Mouse (Mus musculus): ENCODE data around the gene Ppp1r13l. TPM values are rescaled to one million over a fixed set of nuclear protein-coding genes. Genes with fewer than 3 reads are reported as not detected.
A peak's percentile ranks its signal among the peaks of the same experiment; 100 is the strongest.

Ppp1r13l gene
- 17.5 and 19.4 TPM in 2 replicates for polyA plus RNA-seq (2016; fragmentation: Nextera tagmentation; extraction: Ambion mirVana)

DNA sequence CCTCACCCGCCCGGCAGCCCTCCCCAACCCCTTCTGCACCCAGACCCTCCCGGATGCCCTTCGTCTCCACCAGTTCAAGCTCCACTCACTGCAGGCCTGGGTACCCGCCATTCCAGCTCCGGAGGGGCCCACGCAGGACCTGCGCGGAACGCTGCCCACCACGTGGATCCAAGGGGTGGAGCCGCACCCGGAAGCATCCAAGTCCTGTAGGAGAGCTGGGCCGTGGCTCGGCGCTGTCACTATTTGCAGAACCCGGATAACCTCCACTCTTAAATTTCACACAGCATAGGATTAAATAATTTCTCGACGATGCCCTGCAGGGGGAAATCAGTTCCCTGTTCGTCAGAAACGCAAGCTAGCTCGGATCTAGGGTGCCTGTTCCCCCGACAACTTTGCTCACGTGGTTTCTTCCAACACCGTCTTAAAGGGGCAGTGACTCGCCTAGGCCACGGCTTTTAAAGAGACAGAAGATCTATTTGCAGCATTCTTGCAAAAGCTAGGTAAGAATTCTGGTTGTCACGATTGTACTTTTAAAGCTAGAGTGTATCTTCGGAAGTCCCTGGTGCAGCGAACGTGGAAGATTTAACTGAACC lies at the start of gene Ppp1r13l, which contains the start of gene Cd3eap:
Gene Ppp1r13l, plus strand, starts transcription at position 451 of the 593 bp plus-strand sequence.
Gene Cd3eap, minus strand, starts transcription at position 185 of the 593 bp plus-strand sequence.
- Histone ChIP-seq H3K9me3 (replicated peaks) (no peaks in the 10 kb centered on the region), H3K9ac (peak within 1 kb of the TSS; percentile 85), H3K27me3 (replicated peaks) (no peaks in the 10 kb centered on the region), H3K4me1 (replicated peaks) (peaks cover 45% of the 10 kb centered on the region), H3K4me3 (peak within 1 kb of the TSS; percentile 89), H3K27ac (ENCODE audit: poor library complexity, severe bottlenecking) (peak within 1 kb of the TSS; percentile 70), H3K36me3 (peaks cover 35% of the 10 kb centered on the region), H3K4me2 (peak within 1 kb of the TSS; percentile 88)
- under 1% methylated on average over 31 of the region's 31 CpGs for WGBS
- peak; percentile 68 for ATAC-seq (ENCODE audit: insufficient number of reproducible peaks, low FRiP score)

DNA sequence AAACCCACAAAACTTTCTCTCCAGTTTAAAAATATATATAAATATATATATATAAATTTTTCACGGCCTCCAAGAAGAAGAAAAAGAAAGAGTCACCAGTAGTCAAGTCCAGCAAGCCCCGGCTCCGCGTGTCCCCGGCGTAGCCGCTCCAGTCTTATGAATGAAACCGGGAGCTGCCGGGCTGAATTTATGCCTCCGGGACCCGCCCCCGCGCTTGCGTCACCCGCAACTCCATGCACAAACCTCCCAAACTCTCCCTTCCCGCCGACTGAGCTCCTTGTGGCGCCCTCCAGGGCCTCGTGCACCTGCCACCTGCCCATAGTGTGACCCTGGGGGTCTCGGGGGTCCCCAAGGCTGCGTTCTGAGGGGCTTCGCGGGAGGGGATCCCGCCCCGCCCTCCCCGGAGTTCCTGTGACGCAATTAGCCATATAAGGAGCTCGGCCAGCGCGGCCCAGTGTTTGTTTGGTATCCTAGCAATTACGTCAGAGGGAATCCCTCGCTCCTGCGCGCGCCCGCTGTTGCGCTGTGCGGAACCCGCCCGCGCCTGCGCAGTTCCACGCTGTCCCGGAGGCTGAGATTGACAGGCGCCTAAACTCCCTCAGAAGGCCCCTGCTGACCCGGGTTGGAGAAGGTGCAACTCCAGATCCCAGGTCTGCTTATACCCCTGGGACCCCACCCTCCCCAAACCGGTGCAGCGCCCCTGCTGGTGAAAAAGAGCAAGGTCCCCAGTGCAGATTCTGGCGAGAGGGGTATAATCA lies 49.5 kb upstream of the Ppp1r13l start, which contains the start of gene Fosb:
Gene Fosb, minus strand, starts transcription at position 168 of the 758 bp plus-strand sequence.
- WGBS: under 1% methylated on average over 49 of the region's 49 CpGs
- Histone ChIP-seq H3K27me3 (replicated peaks) (peaks cover 30% of the 10 kb centered on the region), H3K9ac (peak within 1 kb of the TSS; percentile 67), H3K27ac (ENCODE audit: poor library complexity, severe bottlenecking) (peak within 1 kb of the TSS; percentile 60; the same call in 1 of the 2 replicates), H3K4me1 (replicated peaks) (peaks cover 17% of the 10 kb centered on the region), H3K4me3 (peak within 1 kb of the TSS; percentile 73), H3K9me3 (replicated peaks) (no peaks in the 10 kb centered on the region), H3K4me2 (peak within 1 kb of the TSS; percentile 100), H3K36me3 (no peaks in the 10 kb centered on the region)
- ATAC-seq (ENCODE audit: insufficient number of reproducible peaks, low FRiP score): peak; percentile 86

- Histone ChIP-seq H3K4me1 (replicated peaks) (peaks cover 19% of the 10 kb centered on the region), H3K4me2 (no peak overlapping the region), H3K4me3 (no peak overlapping the region), H3K36me3 (no peaks in the 10 kb centered on the region), H3K27me3 (replicated peaks) (peaks cover 18% of the 10 kb centered on the region), H3K9ac (no peak overlapping the region), H3K9me3 (replicated peaks) (no peaks in the 10 kb centered on the region), H3K27ac (ENCODE audit: poor library complexity, severe bottlenecking) (no peak overlapping the region)
- WGBS: 27% methylated on average over 4 of the region's 4 CpGs
- no peak for ATAC-seq (ENCODE audit: insufficient number of reproducible peaks, low FRiP score)
Measured at GRCm38 (mm10) chr7:19311991-19312390, 47.6 kb upstream of the Ppp1r13l start.

DNA sequence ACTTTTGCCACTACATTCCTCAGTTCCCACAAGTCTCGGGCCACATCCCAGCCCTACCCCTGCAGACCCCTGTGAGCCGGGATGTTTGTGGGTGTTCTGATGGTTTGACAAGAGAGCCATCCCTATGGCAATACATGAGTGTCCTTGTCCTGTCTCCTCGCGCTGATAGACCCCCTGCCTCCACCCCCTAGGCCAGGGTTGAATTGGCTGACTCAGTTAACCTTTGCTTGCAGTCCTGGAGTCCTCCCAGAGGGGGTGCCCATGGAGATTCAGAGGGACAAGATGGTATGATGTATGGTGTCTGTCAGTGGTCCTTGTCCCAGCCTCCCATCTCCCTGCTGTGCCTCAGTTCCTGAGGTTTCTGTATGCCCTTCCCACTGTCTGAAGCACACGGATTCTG lies 45.5 kb upstream of the Ppp1r13l start:
- no peak overlapping the region for H3K4me3 ChIP-seq
- H3K9ac ChIP-seq: no peak overlapping the region
- H3K36me3 ChIP-seq: no peaks in the 10 kb centered on the region
- no peaks in the 10 kb centered on the region for H3K9me3 ChIP-seq (replicated peaks)
- no peak for ATAC-seq (ENCODE audit: insufficient number of reproducible peaks, low FRiP score)
- H3K27me3 ChIP-seq (replicated peaks): peaks cover 14% of the 10 kb centered on the region; the same call in 1 of the 2 replicates
- no peak overlapping the region for H3K4me2 ChIP-seq
- H3K27ac ChIP-seq (ENCODE audit: poor library complexity, severe bottlenecking): no peak overlapping the region
- 42% methylated on average over 5 of the region's 5 CpGs for WGBS
- peaks cover 15% of the 10 kb centered on the region for H3K4me1 ChIP-seq (replicated peaks)

GRCm38 (mm10) chr7:19316451-19317161 lies 42.9 kb upstream of the Ppp1r13l start:
- H3K27me3 ChIP-seq (replicated peaks): peaks cover 14% of the 10 kb centered on the region; the same call in 1 of the 2 replicates
- H3K4me1 ChIP-seq (replicated peaks): peaks cover 26% of the 10 kb centered on the region
- H3K27ac ChIP-seq (ENCODE audit: poor library complexity, severe bottlenecking): no peak overlapping the region
- no peaks in the 10 kb centered on the region for H3K36me3 ChIP-seq
- no peak for ATAC-seq (ENCODE audit: insufficient number of reproducible peaks, low FRiP score)
- WGBS: 48% methylated on average over 14 of the region's 14 CpGs
- 0 out of 2 replicates have a peak overlapping the region, but pooled peaks have one; percentile 2 for H3K9ac ChIP-seq
- no peak overlapping the region for H3K4me2 ChIP-seq
- H3K4me3 ChIP-seq: no peak overlapping the region
- H3K9me3 ChIP-seq (replicated peaks): no peaks in the 10 kb centered on the region

DNA sequence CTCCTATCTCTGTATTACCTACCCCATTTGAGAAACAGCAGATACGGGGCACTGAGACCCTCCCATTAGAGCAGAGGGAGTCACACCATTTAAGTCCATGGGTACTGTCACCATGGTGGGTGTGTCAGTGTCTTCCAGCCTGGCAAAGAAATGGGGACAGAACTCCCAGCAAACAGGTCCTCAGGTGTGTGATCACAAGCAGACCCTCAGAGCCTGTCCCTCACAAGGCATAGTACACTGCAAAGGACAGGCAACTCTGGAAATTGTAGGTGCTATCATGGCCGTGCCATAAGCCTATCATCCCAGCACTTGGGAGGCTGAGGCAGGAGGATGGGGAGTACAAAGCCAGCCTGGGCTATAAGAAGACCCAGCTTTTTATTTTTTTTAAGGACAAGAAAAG lies 41.3 kb upstream of the Ppp1r13l start:
- H3K27me3 ChIP-seq (replicated peaks): peaks cover 12% of the 10 kb centered on the region; the same call in 1 of the 2 replicates

DNA sequence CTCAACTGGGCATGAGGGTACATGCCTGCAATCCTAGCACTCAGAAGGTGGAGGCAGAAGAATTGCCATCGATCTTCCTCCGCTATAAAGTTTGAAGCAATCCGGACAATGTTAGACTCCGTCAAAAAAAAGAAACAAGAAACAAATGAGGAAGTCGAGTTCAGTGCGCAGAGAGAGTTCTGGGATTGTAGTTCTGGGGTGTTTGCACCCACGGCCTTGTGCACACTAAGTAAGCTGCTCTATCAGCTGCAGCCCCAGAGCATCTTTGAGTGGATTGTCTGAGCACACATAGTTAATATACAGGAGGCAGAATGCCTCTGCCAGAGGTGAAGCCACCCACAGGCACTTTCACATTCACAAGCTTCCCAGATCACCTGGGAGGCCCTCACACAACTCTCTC lies 40.9 kb upstream of the Ppp1r13l start:
- H3K4me2 ChIP-seq: no peak overlapping the region
- H3K4me3 ChIP-seq: no peak overlapping the region
- peaks cover 36% of the 10 kb centered on the region for H3K4me1 ChIP-seq (replicated peaks)
- no peak overlapping the region for H3K9ac ChIP-seq
- H3K36me3 ChIP-seq: no peaks in the 10 kb centered on the region
- H3K9me3 ChIP-seq (replicated peaks): no peaks in the 10 kb centered on the region
- H3K27ac ChIP-seq (ENCODE audit: poor library complexity, severe bottlenecking): no peak overlapping the region
- 0 out of 2 replicates have a peak, but pooled peaks cover 8% of the 10 kb centered on the region for H3K27me3 ChIP-seq (replicated peaks)
- 74% methylated on average over 7 of the region's 7 CpGs for WGBS
- no peak for ATAC-seq (ENCODE audit: insufficient number of reproducible peaks, low FRiP score)

More for the DNA sequence above, 41.3 kb upstream of the Ppp1r13l start:
- Histone ChIP-seq H3K36me3 (no peaks in the 10 kb centered on the region), H3K4me2 (no peak overlapping the region), H3K9me3 (replicated peaks) (no peaks in the 10 kb centered on the region), H3K4me3 (no peak overlapping the region), H3K27ac (ENCODE audit: poor library complexity, severe bottlenecking) (no peak overlapping the region), H3K9ac (0 out of 2 replicates have a peak overlapping the region, but pooled peaks have one; percentile 27), H3K4me1 (replicated peaks) (peaks cover 36% of the 10 kb centered on the region)
- ATAC-seq (ENCODE audit: insufficient number of reproducible peaks, low FRiP score): no peak
- WGBS: 63% methylated on average over 2 of the region's 2 CpGs

DNA sequence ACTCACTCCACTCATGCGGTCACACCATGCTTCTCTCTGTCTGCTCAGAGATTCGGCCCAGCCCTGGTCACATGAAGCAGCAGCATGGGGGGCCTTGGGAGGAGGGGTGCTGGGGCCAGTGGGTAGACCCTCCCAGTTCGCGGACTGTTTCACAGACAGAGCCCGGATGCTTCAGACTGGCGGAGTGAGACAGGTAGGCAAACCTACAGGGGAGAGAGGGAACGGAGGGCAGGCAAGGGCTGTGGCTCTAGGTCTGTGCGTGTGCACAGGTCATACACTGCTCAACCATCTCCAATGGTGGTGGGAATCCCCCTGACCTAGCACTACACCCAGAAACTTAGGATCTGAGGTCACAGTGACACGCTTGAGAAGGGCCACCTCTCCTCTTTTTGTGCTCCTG lies 40.1 kb upstream of the Ppp1r13l start:
- Histone ChIP-seq H3K4me1 (replicated peaks) (peaks cover 36% of the 10 kb centered on the region), H3K27me3 (replicated peaks) (0 out of 2 replicates have a peak, but pooled peaks cover 8% of the 10 kb centered on the region), H3K27ac (ENCODE audit: poor library complexity, severe bottlenecking) (no peak overlapping the region), H3K9me3 (replicated peaks) (no peaks in the 10 kb centered on the region), H3K4me2 (peak overlapping the region; percentile 75), H3K36me3 (no peaks in the 10 kb centered on the region), H3K4me3 (peak overlapping the region; percentile 48), H3K9ac (peak overlapping the region; percentile 65)
- ATAC-seq (ENCODE audit: insufficient number of reproducible peaks, low FRiP score): peak; percentile 65
- 20% methylated on average over 9 of the region's 9 CpGs for WGBS

DNA sequence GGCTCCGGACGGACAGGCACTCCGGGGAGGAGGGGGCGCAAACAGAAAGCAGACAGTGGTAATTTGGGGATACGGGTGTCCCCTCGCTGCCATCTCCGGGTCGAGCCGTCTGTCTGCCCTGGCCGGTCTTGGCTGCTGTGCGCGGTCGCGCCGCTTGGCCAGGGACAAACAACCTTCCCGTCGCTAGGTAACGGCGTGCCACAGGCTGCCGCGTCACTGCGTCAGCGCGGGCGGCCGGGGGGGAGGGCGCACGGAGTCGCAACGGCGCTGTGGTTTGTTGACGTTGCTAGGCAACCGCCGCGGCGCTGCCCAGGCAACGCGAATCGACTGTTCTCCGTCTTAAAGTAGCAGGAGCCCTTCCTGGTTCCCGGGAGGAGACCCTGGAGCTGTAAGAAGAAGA lies 39.6 kb upstream of the Ppp1r13l start:
- Histone ChIP-seq H3K4me3 (peak overlapping the region; percentile 48), H3K9me3 (replicated peaks) (no peaks in the 10 kb centered on the region), H3K4me2 (peak overlapping the region; percentile 75), H3K9ac (peak overlapping the region; percentile 65), H3K4me1 (replicated peaks) (peaks cover 36% of the 10 kb centered on the region), H3K27me3 (replicated peaks) (0 out of 2 replicates have a peak, but pooled peaks cover 8% of the 10 kb centered on the region), H3K27ac (ENCODE audit: poor library complexity, severe bottlenecking) (no peak overlapping the region), H3K36me3 (no peaks in the 10 kb centered on the region)
- ATAC-seq (ENCODE audit: insufficient number of reproducible peaks, low FRiP score): peak; percentile 94
- under 1% methylated on average over 38 of the region's 41 CpGs for WGBS

DNA sequence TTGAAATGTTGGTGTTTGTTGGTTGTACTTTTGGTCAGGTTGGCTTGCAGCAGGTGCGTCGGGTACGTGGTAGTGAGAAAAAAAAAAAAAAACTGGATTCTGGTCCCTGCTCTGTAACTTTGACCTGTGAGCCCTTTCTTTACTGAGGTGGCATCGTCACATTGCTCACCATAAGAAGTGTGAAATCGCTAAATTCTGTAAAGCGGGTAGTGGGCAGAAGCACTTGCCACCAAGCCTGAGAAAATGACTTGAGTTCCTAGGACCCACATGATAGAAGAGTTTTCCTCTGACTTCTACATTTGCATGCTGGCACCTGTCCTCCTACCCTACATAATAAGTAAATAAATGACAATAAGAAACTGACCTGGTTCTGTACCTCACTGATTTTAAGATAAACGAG lies 38.9 kb upstream of the Ppp1r13l start:
- H3K27ac ChIP-seq (ENCODE audit: poor library complexity, severe bottlenecking): no peak overlapping the region
- H3K9ac ChIP-seq: no peak overlapping the region
- H3K4me2 ChIP-seq: peak overlapping the region; percentile 75
- H3K9me3 ChIP-seq (replicated peaks): no peaks in the 10 kb centered on the region
- 0 out of 2 replicates have a peak, but pooled peaks cover 8% of the 10 kb centered on the region for H3K27me3 ChIP-seq (replicated peaks)
- H3K4me1 ChIP-seq (replicated peaks): peaks cover 39% of the 10 kb centered on the region
- no peaks in the 10 kb centered on the region for H3K36me3 ChIP-seq
- WGBS: 45% methylated on average over 7 of the region's 7 CpGs
- no peak for ATAC-seq (ENCODE audit: insufficient number of reproducible peaks, low FRiP score)
- H3K4me3 ChIP-seq: no peak overlapping the region
